Mouse (Mus musculus) testis, adult 2 months (tissue): Measurements from ENCODE around the gene Gm20696.

ENCODE experiments used
- CTCF ChIP-seq: fragments of 200-500 bp; IDR thresholded peaks from 2 replicates; pipeline ENCODE4 v1.5.1; 2012; ENCODE audit warnings: low read depth, mild to moderate bottlenecking, inconsistent platforms, low read length, moderate library complexity; ENCODE audit not compliant: control insufficient read depth, insufficient read depth, insufficient replicate concordance
- POLR2A ChIP-seq: fragments of 200-500 bp; IDR thresholded peaks from 2 replicates; pipeline ENCODE4 v1.6.1; 2012; ENCODE audit warnings: low read depth, mild to moderate bottlenecking, inconsistent platforms, low read length, moderate library complexity; ENCODE audit not compliant: control insufficient read depth

DNA sequence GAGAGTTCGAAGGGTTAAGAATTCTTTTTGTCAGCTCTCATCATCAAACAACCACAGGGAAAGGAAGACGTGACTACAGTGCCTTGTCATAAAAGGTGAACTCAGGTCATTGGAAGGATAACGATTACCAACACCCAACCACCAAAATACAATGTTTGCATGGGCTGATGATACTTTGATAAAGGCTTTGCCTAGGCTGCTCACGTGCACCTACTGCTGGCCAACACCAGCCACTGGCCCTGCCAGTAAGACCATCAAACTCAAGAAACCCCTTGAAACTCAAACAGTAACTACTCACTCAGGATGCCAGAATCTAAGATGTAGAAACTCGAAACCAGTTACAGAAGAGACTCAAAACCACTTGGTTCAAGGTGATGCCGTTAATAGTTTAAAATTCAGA lies 159.8 kb downstream of the Gm20696 start:
- TF ChIP-seq CTCF = no peak
- TF ChIP-seq POLR2A = no peak
